Mouse (Mus musculus) cerebellum, adult 2 months (tissue): Measurements from ENCODE around the gene Fam49a.

Experiments used
- CTCF ChIP-seq: fragments of 200-500 bp; IDR thresholded peaks from 2 replicates; pipeline ENCODE4 v1.5.1; 2011; ENCODE audit warnings: low read depth, mild to moderate bottlenecking, control low read depth, low read length, moderate library complexity, borderline replicate concordance; ENCODE audit not compliant: insufficient read depth
- POLR2A ChIP-seq: fragments of 200-500 bp; IDR thresholded peaks from 2 replicates; pipeline ENCODE4 v1.6.1; 2011; ENCODE audit warnings: low read length, control low read depth, borderline replicate concordance; ENCODE audit not compliant: insufficient read depth

GRCm38 (mm10) chr12:12334486-12334885 lies 72.5 kb downstream of the Fam49a start:
- TF ChIP-seq POLR2A, result no peak
- no peak for TF ChIP-seq CTCF
